Mouse (Mus musculus) cortical plate, adult 2 months (tissue): ENCODE results near the gene Copa. TPM values are rescaled to one million over a fixed set of nuclear protein-coding genes. Genes with fewer than 3 reads are reported as not detected.

Experiments used
- H3K27ac ChIP-seq: fragments of 200-500 bp; 2 replicates; pipeline ENCODE4 v1.5.1; 2012; ENCODE audit warnings: low read length, control low read depth, inconsistent platforms; ENCODE audit not compliant: insufficient read depth
- H3K4me1 ChIP-seq: fragments of 200-500 bp; 2 replicates; pipeline ENCODE4 v1.6.1; 2011; ENCODE audit warnings: low read length; ENCODE audit not compliant: control insufficient read depth, insufficient read depth
- H3K4me3 ChIP-seq: fragments of 200-500 bp; 2 replicates; pipeline ENCODE4 v1.5.1; 2011; ENCODE audit warnings: mild to moderate bottlenecking, low read length, control low read depth; ENCODE audit not compliant: insufficient read depth
- CTCF ChIP-seq: fragments of 200-500 bp; IDR thresholded peaks from 2 replicates; pipeline ENCODE4 v1.5.1; 2011; ENCODE audit warnings: mild to moderate bottlenecking, control low read depth, low read length; ENCODE audit not compliant: insufficient read depth; ENCODE audit errors: extremely low read depth
- POLR2A ChIP-seq: fragments of 200-500 bp; IDR thresholded peaks from 2 replicates; pipeline ENCODE4 v1.6.1; 2011; ENCODE audit warnings: mild to moderate bottlenecking, low read length, control low read depth; ENCODE audit not compliant: insufficient read depth; ENCODE audit errors: extremely low read depth
- polyA plus RNA-seq: library from polyadenylated mRNA; depleted of rRNA; stranded (reverse); fragments of >200 nt; gene quantifications from 2 replicates; pipeline ENCODE4 v1.2.3, GENCODE M21; 2012

The Copa gene
- polyA plus RNA-seq, 1 experiment: 104 TPM

DNA sequence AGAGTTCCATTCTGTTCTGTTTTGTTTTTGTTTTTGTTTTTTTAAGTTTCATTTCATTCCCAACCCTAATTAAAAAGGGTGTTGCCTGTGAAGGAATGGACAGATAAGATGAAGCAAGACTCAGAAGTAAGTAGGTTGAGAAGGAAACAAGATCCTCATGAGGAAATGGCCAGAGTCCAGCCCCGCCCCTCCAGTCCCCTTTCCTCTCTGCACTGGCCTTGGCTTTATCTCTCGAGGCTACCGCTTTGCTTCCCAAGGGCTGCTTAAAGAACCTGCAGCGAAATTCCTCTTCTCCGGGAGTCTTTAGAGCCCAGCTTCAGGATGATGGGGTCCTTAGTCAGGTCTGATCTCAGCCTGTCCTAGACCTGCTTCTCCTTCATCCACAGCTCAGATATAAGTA is 4.3 kb upstream of the Copa start:
- Histone ChIP-seq H3K4me3 (no peak overlapping the region), H3K27ac (no peak overlapping the region), H3K4me1 (no peaks in the 10 kb centered on the region)
- TF ChIP-seq CTCF (no peak), POLR2A (no peak)

DNA sequence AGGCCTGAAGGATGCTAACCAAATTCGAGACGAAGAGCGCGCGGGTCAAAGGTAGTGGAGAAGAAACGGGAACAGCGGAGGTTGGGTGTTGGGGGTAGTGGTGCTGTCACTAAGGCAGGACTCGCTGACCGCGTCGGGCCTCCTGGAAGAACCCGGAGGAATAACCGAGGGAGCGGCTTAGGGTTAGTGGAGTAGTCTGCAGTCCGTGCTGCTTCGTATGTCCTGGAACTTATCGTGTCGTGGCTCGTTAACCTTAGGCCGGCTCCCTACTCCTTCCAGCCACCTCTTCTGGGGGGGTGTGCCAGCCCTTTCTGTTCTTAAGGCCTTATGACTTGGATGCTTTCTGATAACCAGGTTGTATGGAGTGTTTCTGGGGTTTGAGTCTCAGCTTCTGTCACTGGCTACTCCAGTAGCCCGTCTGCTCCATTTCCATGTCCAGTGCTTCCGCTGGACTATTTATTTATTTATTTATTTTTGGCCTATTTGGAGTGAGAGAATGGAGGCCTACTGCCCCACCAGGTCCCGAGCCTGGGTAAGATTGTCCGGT is 643 bp downstream of the Copa start:
- H3K4me3 ChIP-seq: peak overlapping the region; percentile 93
- peaks cover 3% of the 10 kb centered on the region for H3K4me1 ChIP-seq
- no peak overlapping the region for H3K27ac ChIP-seq
- TF ChIP-seq CTCF: no peak
- no peak for TF ChIP-seq POLR2A

DNA sequence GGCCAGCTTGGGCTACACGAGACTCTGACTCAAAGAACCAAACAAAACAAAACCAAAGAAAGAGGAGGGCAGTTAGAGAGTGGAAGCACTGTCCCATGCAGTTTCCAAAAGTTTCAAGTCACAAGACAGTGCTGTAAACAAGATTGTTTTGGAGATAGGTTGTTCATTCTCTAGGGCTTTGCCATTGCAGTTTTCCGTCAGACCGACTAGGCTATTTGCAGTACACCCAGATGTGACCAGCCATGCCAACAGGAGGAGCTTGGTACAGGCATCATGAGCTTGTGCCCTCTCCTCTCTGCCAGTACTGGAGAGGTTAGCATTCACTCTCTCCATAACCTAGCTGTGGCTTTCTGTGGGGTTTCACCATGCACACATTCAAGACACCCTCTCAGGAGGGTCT is 11.2 kb downstream of the Copa start:
- Histone ChIP-seq H3K27ac (no peak overlapping the region), H3K4me3 (no peak overlapping the region), H3K4me1 (no peaks in the 10 kb centered on the region)
- TF ChIP-seq POLR2A (no peak), CTCF (no peak)

DNA sequence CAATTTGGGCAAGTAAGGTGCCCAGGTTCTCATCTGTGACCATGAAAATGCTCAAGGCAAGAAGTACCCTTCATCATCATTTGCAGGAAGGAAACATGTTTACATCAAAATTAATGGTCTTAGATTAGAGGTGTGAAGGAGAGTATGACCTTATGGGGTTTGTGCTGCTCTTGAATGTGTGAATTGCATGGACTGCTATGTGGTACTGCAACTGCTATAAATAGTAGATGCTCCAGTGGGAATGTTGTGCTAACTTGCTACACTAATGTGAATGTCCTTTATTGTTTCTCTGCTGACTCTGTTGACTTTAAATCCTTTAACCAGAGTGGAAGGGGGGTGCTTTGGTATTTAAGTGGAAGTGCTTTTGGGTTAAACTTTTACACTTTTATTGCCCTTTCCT is 12.0 kb downstream of the Copa start:
- H3K27ac ChIP-seq: no peak overlapping the region
- H3K4me1 ChIP-seq: no peaks in the 10 kb centered on the region
- no peak for TF ChIP-seq CTCF
- TF ChIP-seq POLR2A: no peak
- H3K4me3 ChIP-seq: no peak overlapping the region

DNA sequence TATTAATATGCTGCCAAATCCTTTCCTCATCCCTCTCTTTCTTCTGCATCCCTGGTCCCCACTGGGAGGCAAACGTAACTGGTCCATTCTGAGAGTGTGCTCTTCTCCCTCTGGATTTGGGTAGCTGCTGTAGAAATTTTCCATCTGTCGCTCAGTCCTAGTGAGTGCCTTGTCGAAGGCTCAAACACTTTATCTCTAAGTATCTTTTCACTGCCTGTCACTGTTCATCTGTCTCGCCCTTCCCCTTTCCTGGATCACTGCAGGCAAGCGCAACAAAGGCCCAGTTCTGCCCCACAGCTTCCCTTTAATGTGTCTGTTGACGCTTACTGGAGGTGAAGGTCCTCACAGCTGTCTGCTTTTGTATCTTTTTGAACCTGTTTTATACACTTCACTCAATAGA is 12.9 kb downstream of the Copa start:
- Histone ChIP-seq H3K27ac (no peak overlapping the region), H3K4me1 (no peaks in the 10 kb centered on the region), H3K4me3 (no peak overlapping the region)
- no peak for TF ChIP-seq CTCF
- TF ChIP-seq POLR2A: no peak

DNA sequence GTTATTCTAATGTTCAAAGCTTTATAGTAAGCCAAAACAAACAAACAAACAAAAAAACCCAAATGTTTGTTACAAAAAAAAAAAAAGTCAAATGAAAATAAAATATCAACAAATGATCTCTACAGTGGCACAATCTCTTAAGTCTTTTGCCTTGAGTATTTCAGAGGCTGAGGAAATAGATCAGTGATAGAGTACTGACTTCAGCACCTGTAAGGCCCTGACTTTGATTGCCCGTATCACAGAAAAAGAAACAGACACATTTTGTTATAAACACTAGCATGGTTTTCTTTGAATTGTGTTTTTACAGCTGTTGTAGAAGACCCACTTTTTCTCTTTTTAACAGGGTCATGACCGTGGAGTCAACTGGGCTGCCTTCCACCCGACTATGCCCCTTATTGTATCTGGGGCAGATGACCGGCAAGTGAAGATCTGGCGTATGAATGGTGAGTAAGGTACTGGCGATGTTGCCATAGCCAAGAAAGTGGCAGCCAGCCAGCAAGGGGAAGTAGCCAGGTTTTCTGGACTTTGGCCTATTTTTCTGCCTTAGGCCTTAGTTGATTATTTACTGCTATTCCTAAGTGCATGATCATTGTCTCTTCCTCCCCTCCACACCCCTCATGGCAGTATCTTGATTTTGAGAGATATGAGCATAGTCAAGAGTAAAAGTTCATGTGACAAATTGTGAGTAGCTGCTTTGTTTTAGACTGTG is 17.1 kb downstream of the Copa start:
- TF ChIP-seq CTCF (no peak), POLR2A (no peak)
- Histone ChIP-seq H3K27ac (no peak overlapping the region), H3K4me1 (no peaks in the 10 kb centered on the region), H3K4me3 (no peak overlapping the region)

DNA sequence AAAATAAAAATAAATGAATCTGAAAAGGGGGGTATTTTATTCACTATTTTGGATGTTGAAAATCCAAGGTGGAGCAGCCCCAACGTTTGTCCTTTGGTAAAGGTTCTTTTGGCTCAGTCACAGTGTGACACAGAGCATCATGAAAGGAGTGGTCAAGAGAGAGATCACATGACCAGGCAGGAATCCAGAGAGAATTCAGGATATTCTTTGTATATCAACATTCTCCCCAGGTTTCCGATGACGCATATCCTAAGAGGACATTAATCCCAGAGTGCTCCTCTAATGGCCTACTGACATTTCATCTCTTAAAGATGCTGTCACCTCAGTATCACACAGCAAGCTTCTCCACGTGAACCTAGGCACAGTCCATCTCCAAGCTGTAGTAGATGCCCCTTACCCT is 21.3 kb downstream of the Copa start:
- no peak overlapping the region for H3K4me3 ChIP-seq
- H3K27ac ChIP-seq: no peak overlapping the region
- no peaks in the 10 kb centered on the region for H3K4me1 ChIP-seq
- TF ChIP-seq CTCF: no peak
- TF ChIP-seq POLR2A: no peak

DNA sequence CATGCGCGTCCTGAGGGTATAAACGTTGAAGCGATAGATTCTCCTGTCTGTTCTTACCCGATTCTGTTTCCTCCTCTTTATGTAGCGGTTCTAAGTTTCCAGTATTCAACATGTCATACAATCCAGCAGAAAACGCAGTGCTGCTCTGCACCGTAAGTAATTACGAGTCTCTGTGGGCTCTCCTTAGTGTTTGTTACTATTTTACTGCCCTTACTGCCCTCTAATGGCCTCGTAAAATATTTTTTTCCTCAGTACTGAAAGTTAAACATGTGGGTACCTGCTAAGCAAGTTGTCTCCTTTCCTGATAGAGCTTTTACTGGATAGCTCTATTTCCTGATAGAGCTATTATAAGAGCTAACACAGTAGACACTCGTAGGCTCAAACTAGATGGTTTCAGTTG is 22.8 kb downstream of the Copa start:
- no peak for TF ChIP-seq CTCF
- TF ChIP-seq POLR2A: no peak
- H3K27ac ChIP-seq: no peak overlapping the region
- no peaks in the 10 kb centered on the region for H3K4me1 ChIP-seq
- no peak overlapping the region for H3K4me3 ChIP-seq

DNA sequence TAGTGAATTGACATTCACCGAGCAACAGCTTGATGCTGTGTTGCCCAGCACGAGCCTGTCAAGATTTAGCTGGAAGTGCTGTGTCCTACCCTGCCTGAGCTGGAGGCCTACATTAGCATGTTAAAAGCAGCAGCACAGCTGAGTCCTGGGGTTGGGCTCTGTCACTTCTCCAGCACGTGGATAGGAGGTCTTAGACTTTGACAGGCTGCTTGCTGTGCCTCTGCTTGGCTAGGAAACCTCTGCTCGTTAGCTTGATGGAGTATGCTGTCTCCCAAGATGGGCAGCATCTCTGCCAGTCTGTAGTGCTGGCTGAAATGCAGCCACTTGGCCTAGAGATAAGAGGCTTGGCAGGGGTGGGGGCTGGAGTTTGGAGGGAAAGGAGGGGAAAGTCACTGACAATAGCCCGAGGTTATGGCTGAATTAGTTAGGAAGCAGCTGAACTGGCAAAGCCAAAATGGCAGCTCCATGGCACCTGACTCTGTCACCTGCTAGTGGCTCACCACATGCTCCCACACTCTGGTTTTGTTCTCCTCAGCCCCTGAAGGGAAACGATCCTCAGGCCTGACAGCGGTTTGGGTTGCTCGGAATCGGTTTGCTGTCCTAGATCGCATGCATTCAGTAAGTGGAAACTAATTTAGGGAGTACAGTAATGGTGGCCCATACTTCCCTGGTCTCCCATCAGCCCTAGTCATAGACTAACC is 25.6 kb downstream of the Copa start:
- H3K27ac ChIP-seq: no peak overlapping the region
- TF ChIP-seq CTCF (no peak), POLR2A (no peak)
- H3K4me3 ChIP-seq: no peak overlapping the region
- H3K4me1 ChIP-seq: no peaks in the 10 kb centered on the region

DNA sequence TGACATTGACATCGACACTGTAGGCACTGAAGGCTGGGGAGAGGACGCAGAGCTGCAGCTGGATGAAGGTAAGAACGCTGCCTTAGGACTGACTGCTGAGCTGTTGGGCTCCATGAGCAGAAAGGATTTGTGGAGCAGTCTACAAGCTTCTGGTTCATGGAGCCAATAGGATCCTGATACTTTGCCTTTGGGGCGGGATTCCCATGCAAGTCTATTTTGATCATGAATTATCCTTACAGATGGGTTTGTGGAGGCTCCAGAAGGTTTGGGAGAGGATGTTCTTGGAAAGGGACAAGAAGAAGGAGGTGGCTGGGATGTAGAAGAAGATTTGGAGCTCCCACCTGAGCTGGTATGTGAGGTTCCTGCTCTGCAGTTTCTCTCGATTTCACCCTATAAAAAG is 34.6 kb downstream of the Copa start:
- Histone ChIP-seq H3K4me1 (no peaks in the 10 kb centered on the region), H3K4me3 (no peak overlapping the region), H3K27ac (no peak overlapping the region)
- no peak for TF ChIP-seq CTCF
- TF ChIP-seq POLR2A: no peak
